Mouse (Mus musculus): ENCODE data around the gene Atp5e.

Gene Atp5e

DNA sequence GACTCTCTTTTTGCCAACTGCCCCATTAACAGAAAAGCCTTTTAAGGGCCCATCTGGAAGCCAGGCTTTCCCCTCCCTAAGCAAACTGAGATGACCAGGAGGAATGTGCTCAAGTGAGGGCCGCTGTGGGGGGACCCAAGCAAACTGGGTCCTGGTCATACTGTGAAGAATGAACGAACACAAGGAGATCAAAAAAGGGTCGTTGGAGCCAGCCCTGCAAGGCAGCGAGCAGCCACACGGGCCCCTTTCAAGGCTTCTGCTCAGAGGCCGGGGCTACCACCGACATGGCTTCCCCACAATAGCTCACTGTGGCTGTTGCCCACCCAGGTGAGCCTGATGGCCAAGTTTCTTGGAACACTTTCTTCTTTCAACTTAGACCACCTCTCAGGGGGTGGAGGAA, 17.4 kb downstream of the Atp5e start:
- DNase-seq = no peak

- DNase-seq = no peak
These were observed 18.9 kb downstream of the Atp5e start for GRCm38 (mm10) chr2:174445018-174445417.

- no peak for DNase-seq
These were observed 19.5 kb downstream of the Atp5e start for GRCm38 (mm10) chr2:174444359-174444758.

DNA sequence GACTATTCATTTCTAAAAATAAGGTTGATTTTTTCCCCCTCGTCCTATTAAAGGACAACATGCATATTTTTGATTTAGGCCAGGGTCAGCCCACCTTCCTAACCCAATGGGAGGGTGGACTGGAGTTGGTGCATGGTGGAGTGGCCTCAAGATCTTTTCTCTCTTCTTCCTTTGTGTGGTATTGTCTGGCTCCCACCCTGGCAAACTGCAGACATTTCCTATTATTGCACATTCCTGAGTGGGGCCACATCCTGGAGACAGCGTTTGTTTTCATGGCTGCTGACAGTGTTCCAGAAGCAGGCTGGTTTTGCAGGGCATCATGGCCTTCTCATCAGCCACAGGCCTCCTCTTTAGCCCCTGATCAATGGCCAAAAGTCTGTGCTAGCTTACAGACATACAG, 20.9 kb downstream of the Atp5e start:
- DNase-seq = no peak

- no peak for DNase-seq
These were observed 21.4 kb downstream of the Atp5e start for GRCm38 (mm10) chr2:174442460-174442859.

GRCm38 (mm10) chr2:174441898-174442297, 22.0 kb downstream of the Atp5e start:
- no peak for DNase-seq

DNA sequence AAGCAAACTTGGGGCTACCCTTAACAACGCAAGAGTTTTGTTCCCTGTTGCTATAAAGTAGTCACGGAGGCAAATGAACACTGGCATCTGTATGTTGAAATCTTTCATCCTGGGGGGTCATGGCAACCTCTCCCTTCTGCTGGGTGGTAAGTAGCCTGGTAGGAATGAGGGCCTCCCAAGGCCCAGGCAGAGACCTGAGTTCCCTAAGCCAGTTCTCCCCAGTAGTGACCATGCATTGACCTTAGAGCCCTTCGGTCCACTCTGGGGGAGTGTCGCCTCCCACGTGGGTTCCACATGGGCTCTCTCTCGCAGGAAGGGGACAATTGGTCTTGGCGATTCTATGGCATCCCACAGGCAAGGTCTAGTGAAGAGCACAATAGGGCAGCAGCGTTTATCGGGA, 23.9 kb downstream of the Atp5e start:
- DNase-seq = no peak

- no peak for DNase-seq
These were observed 24.5 kb downstream of the Atp5e start for GRCm38 (mm10) chr2:174439450-174439838.

GRCm38 (mm10) chr2:174438737-174439449, 25.0 kb downstream of the Atp5e start, which contains the start of gene Ctsz:
Ctsz (minus strand) TSS chr2:174439039.
- peak; percentile 72 for DNase-seq

- DNase-seq = no peak
These were observed 25.7 kb downstream of the Atp5e start for GRCm38 (mm10) chr2:174438181-174438580.

DNA sequence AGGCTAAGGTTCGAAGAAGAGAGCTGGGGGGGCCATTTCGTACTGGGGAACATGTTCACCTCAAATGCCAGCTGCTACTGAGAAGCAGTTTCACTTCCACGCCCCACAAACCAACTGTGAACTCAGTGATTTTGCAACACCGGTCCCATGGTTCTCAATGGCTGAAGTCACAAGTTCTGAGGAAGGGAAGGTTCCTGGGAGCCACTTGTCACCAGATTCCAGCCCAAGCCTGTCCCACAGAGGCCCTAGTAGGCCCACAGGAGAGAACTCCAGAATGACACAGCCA, 26.3 kb downstream of the Atp5e start:
- no peak for DNase-seq

DNA sequence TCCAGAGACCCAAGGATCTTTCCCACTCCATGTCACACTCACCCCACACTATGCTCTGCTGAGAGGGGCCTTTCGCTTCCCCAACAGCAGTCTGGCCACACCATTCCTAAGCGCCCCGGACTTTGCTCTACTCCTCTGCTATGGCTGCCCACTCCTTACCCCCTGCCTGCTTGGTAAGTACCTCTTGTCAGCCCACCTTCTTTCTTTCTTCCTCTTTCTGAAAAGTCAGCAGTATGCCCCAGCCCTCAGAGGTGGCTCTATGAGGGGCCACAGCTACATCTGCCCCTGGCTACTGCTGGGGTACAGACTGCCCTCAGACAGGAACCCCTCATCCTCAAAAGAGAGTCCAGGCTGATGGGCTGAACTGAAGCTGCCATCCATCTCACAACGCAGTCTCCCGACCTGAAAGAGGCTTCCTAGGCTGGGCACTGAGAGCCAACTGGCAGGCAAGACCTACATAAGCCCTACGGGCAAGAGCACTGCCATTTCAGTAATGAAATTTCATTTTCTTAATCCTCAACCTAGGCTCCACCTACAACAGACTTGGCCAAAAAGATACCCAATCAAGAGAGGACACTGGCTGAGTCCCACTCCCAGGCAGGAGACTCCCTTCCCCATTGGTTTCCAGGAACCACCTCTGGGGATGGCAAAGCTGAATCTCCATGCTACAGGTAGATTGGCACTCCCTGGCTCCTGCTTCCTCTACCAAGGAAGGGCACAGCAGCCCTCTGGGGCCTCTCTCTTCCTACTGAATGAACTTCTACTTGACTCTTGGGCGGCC, 26.8 kb downstream of the Atp5e start:
- DNase-seq = no peak

GRCm38 (mm10) chr2:174436076-174436701, 27.7 kb downstream of the Atp5e start:
- DNase-seq = no peak

- no peak for DNase-seq
These were observed 29.0 kb downstream of the Atp5e start for GRCm38 (mm10) chr2:174434943-174435342.

GRCm38 (mm10) chr2:174428996-174429591, 34.8 kb downstream of the Atp5e start:
- DNase-seq = peak; percentile 51

DNA sequence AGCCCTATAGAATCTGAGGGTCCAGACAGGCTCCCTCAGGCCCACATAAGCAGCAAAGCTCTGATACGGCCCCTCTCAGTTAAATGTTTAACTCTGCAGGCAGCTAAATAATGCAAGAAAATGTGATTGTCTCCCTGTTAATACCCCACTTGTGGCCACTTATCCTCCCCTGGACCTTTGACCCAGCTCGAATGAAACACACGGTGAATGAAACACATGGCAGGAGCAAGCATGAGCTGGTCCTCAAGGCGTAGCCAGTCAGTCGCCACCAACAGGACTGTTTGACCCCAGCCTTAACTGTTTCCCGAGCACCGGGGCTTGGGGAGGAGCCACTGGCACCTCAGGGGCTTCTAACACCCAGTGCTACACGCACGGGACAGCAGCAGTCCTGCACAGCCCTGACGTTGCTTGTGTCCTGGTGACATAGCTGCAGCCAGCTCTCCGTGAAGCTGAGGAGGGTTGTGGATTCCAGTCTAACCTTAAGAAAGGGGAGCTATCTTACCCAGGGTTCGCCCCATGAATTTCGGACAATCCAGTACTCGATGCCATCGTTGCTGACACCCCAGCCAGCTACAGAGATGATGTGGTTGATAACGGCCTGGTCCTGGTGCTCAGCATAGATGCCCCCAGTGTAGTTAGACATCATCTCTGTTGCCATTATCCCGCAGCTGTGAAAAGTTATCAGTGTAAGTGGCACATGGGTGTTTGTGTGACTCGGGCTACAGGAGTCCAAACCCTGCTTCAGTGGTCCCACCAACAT, 35.6 kb downstream of the Atp5e start:
- DNase-seq = no peak

- DNase-seq = no peak
These were observed 37.0 kb downstream of the Atp5e start for GRCm38 (mm10) chr2:174426856-174427255.

GRCm38 (mm10) chr2:174424301-174425085, 39.4 kb downstream of the Atp5e start:
- no peak for DNase-seq

- no peak for DNase-seq
These were observed 42.8 kb downstream of the Atp5e start for GRCm38 (mm10) chr2:174421107-174421506.

GRCm38 (mm10) chr2:174415731-174416310, 48.1 kb downstream of the Atp5e start, which contains the start of gene Nelfcd:
Nelfcd (plus strand) TSS chr2:174415804.
- peak; percentile 96 for DNase-seq

GRCm38 (mm10) chr2:174415001-174415730, 48.7 kb downstream of the Atp5e start:
- DNase-seq = no peak
